Mouse (Mus musculus): ENCODE results near the gene Gadd45g.

The Gadd45g gene

GRCm38 (mm10) chr13:51885594-51885993 lies 39.1 kb downstream of the Gadd45g start:
- no peak for DNase-seq (ENCODE audit: low spot score in 2 of 2)

- DNase-seq (ENCODE audit: low spot score in 2 of 2): no peak
Measured at GRCm38 (mm10) chr13:51886085-51886484, 39.6 kb downstream of the Gadd45g start.

GRCm38 (mm10) chr13:51886723-51887122 lies 40.2 kb downstream of the Gadd45g start:
- DNase-seq (ENCODE audit: low spot score in 2 of 2): no peak

- DNase-seq (ENCODE audit: low spot score in 2 of 2): no peak
Measured at GRCm38 (mm10) chr13:51888426-51888825, 41.9 kb downstream of the Gadd45g start.

GRCm38 (mm10) chr13:51891825-51892532 lies 45.5 kb downstream of the Gadd45g start:
- DNase-seq (ENCODE audit: low spot score in 2 of 2): no peak

GRCm38 (mm10) chr13:51897579-51897978 lies 51.1 kb downstream of the Gadd45g start:
- no peak for DNase-seq (ENCODE audit: low spot score in 2 of 2)

Measured in frontal cortex, postnatal 10 days (tissue).